Mouse (Mus musculus) hindbrain, embryonic 15.5 days (tissue): ENCODE results near the gene Adgrd1. TPM values are rescaled to one million over a fixed set of nuclear protein-coding genes. Genes with fewer than 3 reads are reported as not detected.
"Not testable (repeated sequence)": the region's sequence is repeated elsewhere in the genome, so short reads cannot be mapped to it uniquely, and the experiment has no call there.

Experiments used
- ATAC-seq: fragments of 200-750 bp; cut with Nextera tagmentation; 2 replicates; pipeline ENCODE4 v1.8.0; 2017; ENCODE audit warnings: low read depth, moderate number of reproducible peaks, moderate TSS enrichment; ENCODE audit not compliant: low FRiP score
- H3K27ac ChIP-seq: fragments of 300-500 bp; sonication (generic); replicated peaks from 2 replicates; pipeline ENCODE4 v1.5.1; 2015; ENCODE audit warnings: mild to moderate bottlenecking, inconsistent platforms
- H3K27me3 ChIP-seq: fragments of 300-500 bp; sonication (generic); 2 replicates; pipeline ENCODE4 v1.6.1; 2015; ENCODE audit warnings: control low read depth, inconsistent platforms
- H3K36me3 ChIP-seq: fragments of 300-500 bp; sonication (generic); 2 replicates; pipeline ENCODE4 v1.6.1; 2015; ENCODE audit warnings: control low read depth, inconsistent platforms
- H3K4me1 ChIP-seq: fragments of 300-500 bp; sonication (generic); replicated peaks from 2 replicates; pipeline ENCODE4 v1.6.1; 2015; ENCODE audit warnings: control low read depth, inconsistent platforms
- H3K4me2 ChIP-seq: fragments of 300-500 bp; sonication (generic); 2 replicates; pipeline ENCODE4 v1.6.1; 2015; ENCODE audit warnings: moderate library complexity, mild to moderate bottlenecking, inconsistent platforms
- H3K4me3 ChIP-seq: fragments of 300-500 bp; sonication (generic); 2 replicates; pipeline ENCODE4 v1.5.1; 2015; ENCODE audit warnings: mild to moderate bottlenecking, inconsistent platforms
- H3K9ac ChIP-seq: fragments of 300-500 bp; sonication (generic); 2 replicates; pipeline ENCODE4 v1.6.1; 2015; ENCODE audit warnings: inconsistent platforms
- H3K9me3 ChIP-seq: fragments of 300-500 bp; sonication (generic); 2 replicates; pipeline ENCODE4 v1.6.1; 2016; ENCODE audit warnings: control low read depth, inconsistent platforms
- WGBS: fragments of 180-500 bp; shearing (Covaris S2); methylation state at CpG from one replicate; pipeline ENCODE4 v1.1.7; 2015; 5-methylcytosine and 5-hydroxymethylcytosine counted together
- polyA plus RNA-seq: library from polyadenylated mRNA; unstranded; fragments of >200 nt; fragmentation: Nextera tagmentation; extraction: Ambion mirVana; gene quantifications from 2 replicates; pipeline ENCODE4 v1.2.1, GENCODE M21; 2015

Gene Adgrd1
- polyA plus RNA-seq, 1 experiment from 2014 or later, result 0.18 TPM

- WGBS, result 37% methylated on average over 8 of the region's 8 CpGs
- H3K36me3 ChIP-seq, result no peaks in the 10 kb centered on the region
- no peak overlapping the region for H3K27ac ChIP-seq
- ATAC-seq, result no peak
- no peaks in the 10 kb centered on the region for H3K27me3 ChIP-seq
- H3K4me2 ChIP-seq, result no peak overlapping the region
- H3K9me3 ChIP-seq, result no peaks in the 10 kb centered on the region
- no peak overlapping the region for H3K4me3 ChIP-seq
- no peak overlapping the region for H3K9ac ChIP-seq
- no peaks in the 10 kb centered on the region for H3K4me1 ChIP-seq
Observed at GRCm38 (mm10) chr5:129111729-129112128, 15.2 kb downstream of the Adgrd1 start.

GRCm38 (mm10) chr5:129113741-129114476, 17.4 kb downstream of the Adgrd1 start:
- H3K4me2 ChIP-seq, result no peak overlapping the region
- H3K27me3 ChIP-seq, result no peaks in the 10 kb centered on the region

GRCm38 (mm10) chr5:129116299-129116698, 19.7 kb downstream of the Adgrd1 start:
- no peak overlapping the region for H3K4me2 ChIP-seq
- whole genome bisulfite sequencing, result 84% methylated on average over 8 of the region's 8 CpGs
- H3K4me3 ChIP-seq, result no peak overlapping the region
- ATAC-seq, result no peak
- H3K27ac ChIP-seq, result no peak overlapping the region
- no peaks in the 10 kb centered on the region for H3K36me3 ChIP-seq
- no peaks in the 10 kb centered on the region for H3K27me3 ChIP-seq
- H3K4me1 ChIP-seq, result 0 out of 2 replicates have a peak, but pooled peaks cover 3% of the 10 kb centered on the region
- no peak overlapping the region for H3K9ac ChIP-seq
- no peaks in the 10 kb centered on the region for H3K9me3 ChIP-seq

More at GRCm38 (mm10) chr5:129113741-129114476, 17.4 kb downstream of the Adgrd1 start:
- Histone ChIP-seq H3K9ac (no peak overlapping the region), H3K9me3 (no peaks in the 10 kb centered on the region), H3K4me1 (no peaks in the 10 kb centered on the region), H3K36me3 (no peaks in the 10 kb centered on the region), H3K27ac (no peak overlapping the region), H3K4me3 (no peak overlapping the region)
- no peak for ATAC-seq
- WGBS, result 73% methylated on average over 13 of the region's 13 CpGs

DNA sequence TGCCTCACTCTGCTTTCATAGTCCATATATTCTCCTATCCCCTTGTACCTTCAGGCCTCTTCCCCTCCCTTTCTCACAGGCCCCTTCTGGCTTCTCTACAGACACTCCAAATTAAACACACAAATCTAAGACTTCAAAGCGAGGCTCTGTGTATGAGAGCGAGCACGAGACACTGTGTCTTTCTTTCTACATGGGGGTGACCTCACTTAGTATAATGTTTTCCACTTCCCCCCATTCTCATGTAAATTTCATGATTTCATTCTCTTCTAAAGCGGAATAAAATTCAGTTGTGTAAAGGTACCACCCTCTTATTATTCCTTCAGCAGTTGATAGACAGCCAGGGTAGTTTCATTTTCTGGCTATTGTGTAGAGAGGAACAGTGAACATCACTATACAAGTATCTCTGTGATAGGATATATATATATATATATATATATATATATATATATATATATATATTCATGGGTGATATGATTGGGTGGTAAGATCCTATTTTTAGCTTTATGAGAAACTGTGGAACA, 21.1 kb downstream of the Adgrd1 start:
- Histone ChIP-seq H3K36me3 (no peaks in the 10 kb centered on the region), H3K9me3 (no peaks in the 10 kb centered on the region), H3K4me2 (no peak overlapping the region), H3K9ac (no peak overlapping the region), H3K4me1 (0 out of 2 replicates have a peak, but pooled peaks cover 3% of the 10 kb centered on the region), H3K27ac (no peak overlapping the region), H3K4me3 (no peak overlapping the region), H3K27me3 (no peaks in the 10 kb centered on the region)
- no peak for ATAC-seq
- WGBS, result 47% methylated on average over 4 of the region's 4 CpGs

- H3K36me3 ChIP-seq, result no peaks in the 10 kb centered on the region
- no peaks in the 10 kb centered on the region for H3K9me3 ChIP-seq
- H3K4me1 ChIP-seq, result 0 out of 2 replicates have a peak, but pooled peaks cover 3% of the 10 kb centered on the region
- WGBS, result 30% methylated on average over 7 of the region's 7 CpGs
- peak overlapping the region; percentile 50; the same call in 1 of the 2 replicates for H3K27ac ChIP-seq
- H3K4me3 ChIP-seq, result no peak overlapping the region
- no peak overlapping the region for H3K9ac ChIP-seq
- no peaks in the 10 kb centered on the region for H3K27me3 ChIP-seq
- no peak for ATAC-seq
- no peak overlapping the region for H3K4me2 ChIP-seq
Observed at GRCm38 (mm10) chr5:129118523-129118922, 22.0 kb downstream of the Adgrd1 start.

- H3K9ac ChIP-seq, result no peak overlapping the region
- H3K27me3 ChIP-seq, result no peaks in the 10 kb centered on the region
- no peaks in the 10 kb centered on the region for H3K9me3 ChIP-seq
- no peak overlapping the region; the same call in 1 of the 2 replicates for H3K27ac ChIP-seq
- no peak overlapping the region for H3K4me3 ChIP-seq
- ATAC-seq, result no peak
- H3K36me3 ChIP-seq, result no peaks in the 10 kb centered on the region
- H3K4me2 ChIP-seq, result no peak overlapping the region
- H3K4me1 ChIP-seq, result 0 out of 2 replicates have a peak, but pooled peaks cover 3% of the 10 kb centered on the region
- 60% methylated on average over 4 of the region's 4 CpGs for WGBS
Observed at GRCm38 (mm10) chr5:129119146-129119545, 22.6 kb downstream of the Adgrd1 start.

DNA sequence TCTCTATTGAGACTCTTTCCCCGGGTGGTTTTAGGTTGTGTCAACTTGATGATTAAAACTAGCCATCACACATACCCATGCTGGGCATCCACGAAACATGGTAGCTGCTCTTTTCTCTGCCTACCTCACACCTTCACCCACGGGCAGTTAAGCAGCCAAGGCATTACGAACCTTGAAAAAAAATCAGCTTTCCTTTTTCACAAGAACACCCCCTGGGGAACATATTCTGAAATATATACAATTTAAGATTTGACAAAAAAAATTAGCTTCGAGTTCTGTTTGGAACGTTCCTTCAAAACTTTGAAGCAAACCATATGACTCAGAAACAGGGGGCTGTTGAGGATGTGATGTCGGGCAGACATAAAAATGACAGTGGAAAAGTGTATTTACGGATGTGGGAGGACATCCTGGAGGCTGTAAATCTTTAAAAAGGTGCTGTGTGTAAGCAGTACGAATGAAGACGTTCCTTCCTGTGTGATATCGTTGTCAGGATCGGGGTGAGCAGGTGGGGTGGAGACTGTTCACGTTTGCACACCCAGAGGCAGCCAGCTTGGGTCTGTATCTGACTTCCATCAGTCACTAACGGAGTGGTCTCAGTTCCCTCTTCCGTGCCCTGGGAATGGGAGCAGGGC, 25.2 kb downstream of the Adgrd1 start:
- no peaks in the 10 kb centered on the region for H3K36me3 ChIP-seq
- H3K4me2 ChIP-seq, result no peak overlapping the region
- no peak overlapping the region for H3K4me3 ChIP-seq
- WGBS, result 92% methylated on average over 15 of the region's 15 CpGs
- H3K9ac ChIP-seq, result no peak overlapping the region
- H3K27me3 ChIP-seq, result no peaks in the 10 kb centered on the region
- no peak for ATAC-seq
- H3K4me1 ChIP-seq, result 0 out of 2 replicates have a peak, but pooled peaks cover 3% of the 10 kb centered on the region
- H3K27ac ChIP-seq, result no peak overlapping the region
- no peaks in the 10 kb centered on the region for H3K9me3 ChIP-seq

GRCm38 (mm10) chr5:129122491-129122890, 25.9 kb downstream of the Adgrd1 start:
- WGBS, result 96% methylated on average over 7 of the region's 7 CpGs

DNA sequence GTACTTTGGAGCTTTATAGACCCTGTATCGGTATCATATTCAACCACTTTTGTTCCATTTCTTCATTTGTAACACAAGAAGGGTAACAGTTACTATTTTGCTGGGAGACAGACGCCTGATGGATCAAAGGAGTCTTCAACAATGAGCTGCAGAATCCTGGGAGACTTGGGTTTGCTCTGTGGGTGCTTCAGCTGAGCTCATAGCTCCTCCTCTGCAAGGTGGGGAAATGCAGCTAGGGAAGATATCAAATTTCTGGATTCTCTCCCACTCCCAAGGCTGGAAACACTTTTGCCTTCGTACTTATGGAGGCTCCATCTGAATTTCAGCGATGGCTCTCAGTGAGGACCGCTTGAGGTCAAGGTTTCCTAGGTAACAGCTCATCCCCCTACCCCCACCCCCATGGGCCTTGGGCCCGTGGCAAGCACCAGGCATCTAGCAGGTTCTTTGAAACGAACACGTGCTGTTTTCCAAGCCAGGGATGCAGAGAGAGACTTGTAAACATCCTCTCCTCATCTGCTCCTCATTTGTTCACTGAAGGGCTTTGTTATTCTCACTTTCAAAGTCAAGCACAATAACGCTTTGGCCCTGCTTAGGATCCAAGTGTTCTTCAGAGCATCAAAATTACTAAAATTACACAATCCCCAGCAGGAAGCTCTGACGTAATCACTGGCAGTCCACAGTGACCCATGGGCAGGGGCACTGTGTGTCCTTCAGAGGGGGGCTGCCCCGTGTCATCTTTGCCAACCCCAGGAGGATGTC, 27.7 kb downstream of the Adgrd1 start:
- WGBS, result 41% methylated on average over 11 of the region's 11 CpGs
- no peak for ATAC-seq
- H3K4me2 ChIP-seq, result no peak overlapping the region

More at GRCm38 (mm10) chr5:129122491-129122890, 25.9 kb downstream of the Adgrd1 start:
- H3K4me1 ChIP-seq, result 0 out of 2 replicates have a peak, but pooled peaks cover 3% of the 10 kb centered on the region
- no peaks in the 10 kb centered on the region for H3K36me3 ChIP-seq
- ATAC-seq, result no peak
- H3K4me3 ChIP-seq, result no peak overlapping the region
- no peak overlapping the region for H3K9ac ChIP-seq
- H3K27me3 ChIP-seq, result no peaks in the 10 kb centered on the region
- H3K4me2 ChIP-seq, result no peak overlapping the region
- H3K27ac ChIP-seq, result no peak overlapping the region
- no peaks in the 10 kb centered on the region for H3K9me3 ChIP-seq

DNA sequence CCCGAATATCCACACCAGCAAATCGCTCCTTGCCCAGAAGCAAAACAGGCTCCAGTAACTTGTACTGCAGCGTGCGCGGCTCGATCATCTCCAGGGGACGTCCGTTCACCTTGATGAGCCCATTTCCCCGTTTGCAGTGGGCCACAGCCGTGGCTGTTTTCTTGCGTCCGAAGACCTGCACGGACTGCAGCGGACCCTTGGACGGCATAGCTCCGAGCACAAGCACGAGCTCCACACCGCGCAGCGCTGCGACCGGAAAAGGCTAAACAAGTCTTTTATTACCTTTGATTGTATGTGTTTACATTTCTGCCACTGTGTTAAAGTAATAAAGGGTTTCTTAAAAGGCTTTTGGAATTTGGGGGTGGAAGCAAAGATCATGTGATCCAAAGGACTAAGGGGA, 31.8 kb downstream of the Adgrd1 start:
- not testable (repeated sequence) for H3K4me1 ChIP-seq, H3K9me3 ChIP-seq, H3K27me3 ChIP-seq, H3K4me2 ChIP-seq, H3K9ac ChIP-seq, ATAC-seq, H3K36me3 ChIP-seq, H3K27ac ChIP-seq, H3K4me3 ChIP-seq
- 97% methylated on average over 22 of the region's 22 CpGs for WGBS

More for the DNA sequence above, 27.7 kb downstream of the Adgrd1 start:
- Histone ChIP-seq H3K9ac (no peak overlapping the region), H3K27ac (no peak overlapping the region), H3K4me1 (0 out of 2 replicates have a peak, but pooled peaks cover under 1% of the 10 kb centered on the region), H3K36me3 (no peaks in the 10 kb centered on the region), H3K9me3 (no peaks in the 10 kb centered on the region), H3K27me3 (no peaks in the 10 kb centered on the region), H3K4me3 (no peak overlapping the region)

GRCm38 (mm10) chr5:129130301-129130700, 33.8 kb downstream of the Adgrd1 start:
- H3K9me3 ChIP-seq, result no peaks in the 10 kb centered on the region
- H3K4me2 ChIP-seq, result no peak overlapping the region
- H3K36me3 ChIP-seq, result no peaks in the 10 kb centered on the region
- WGBS, result 95% methylated on average over 8 of the region's 8 CpGs
- no peak for ATAC-seq
- no peaks in the 10 kb centered on the region for H3K4me1 ChIP-seq
- H3K27me3 ChIP-seq, result no peaks in the 10 kb centered on the region
- no peak overlapping the region for H3K27ac ChIP-seq
- H3K9ac ChIP-seq, result no peak overlapping the region
- H3K4me3 ChIP-seq, result no peak overlapping the region
